Mouse (Mus musculus) kidney, adult 2 months (tissue): Measurements from ENCODE around the gene Ntn5.

Experiments
- CTCF ChIP-seq: fragments of 200-500 bp; conservative IDR thresholded peaks from 2 replicates; pipeline ENCODE4 v1.5.1; 2011; ENCODE audit warnings: low read depth, mild to moderate bottlenecking, control low read depth, low read length, moderate library complexity, mixed read lengths; ENCODE audit not compliant: insufficient read depth, insufficient read length
- POLR2A ChIP-seq: fragments of 200-500 bp; IDR thresholded peaks from one replicate; pipeline ENCODE4 v1.6.1; 2011; ENCODE audit warnings: low read depth, low read length, control low read depth

DNA sequence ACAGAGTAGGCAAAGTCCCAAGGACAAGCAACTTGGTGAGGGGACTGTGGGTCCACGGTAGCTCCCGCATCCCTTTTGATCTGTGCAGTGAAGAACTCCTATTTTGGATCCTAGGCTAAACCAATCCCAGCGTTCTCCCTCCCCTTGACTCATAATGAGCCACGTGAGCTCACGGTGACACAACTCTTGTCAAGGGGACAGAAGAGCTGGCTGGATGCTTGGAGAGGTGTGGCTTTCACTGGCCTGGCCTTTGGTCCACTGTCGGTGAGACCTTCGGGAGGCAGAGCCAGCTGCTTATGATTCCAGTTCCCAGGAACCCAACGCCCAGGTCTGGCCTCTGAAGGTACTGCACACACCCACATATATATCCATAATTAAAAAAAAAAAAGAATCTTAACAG is 34.5 kb upstream of the Ntn5 start:
- no peak for TF ChIP-seq CTCF
- no peak for TF ChIP-seq POLR2A
